Mouse (Mus musculus) mesoderm, embryonic 11.5 days (tissue): ENCODE measurements at regions not wholly inside any gene's neighbourhood (a gene's known extent, or its start where the extent isn't known, plus 50 kb on each side); places are given as distances from the start of the nearest gene placed in this dataset.
"Not testable (repeated sequence)": the region's sequence is repeated elsewhere in the genome, so short reads cannot be mapped to it uniquely, and the experiment has no call there.

ENCODE experiments used
- DNase-seq: peaks from one replicate; pipeline ENCODE4 v3.0.0-alpha.2; 2012; ENCODE audit warnings: low read depth, low spot score

- peak; percentile 58 for DNase-seq
These were observed 59.0 kb upstream of the Kbtbd8 start for GRCm38 (mm10) chr6:95058017-95058416.

GRCm38 (mm10) chr6:95056222-95056621 lies 60.8 kb upstream of the Kbtbd8 start:
- DNase-seq: no peak

- no peak for DNase-seq
These were observed 63.2 kb upstream of the Kbtbd8 start for GRCm38 (mm10) chr6:95053717-95054382.

GRCm38 (mm10) chr6:95041351-95041750 lies 75.7 kb upstream of the Kbtbd8 start:
- not testable (repeated sequence) for DNase-seq

- peak; percentile 80 for DNase-seq
These were observed 92.8 kb upstream of the Kbtbd8 start for GRCm38 (mm10) chr6:95024239-95024638.

GRCm38 (mm10) chr6:95021724-95022123 lies 95.3 kb upstream of the Kbtbd8 start:
- DNase-seq: peak; percentile 53

- peak; percentile 60 for DNase-seq
These were observed 99.1 kb upstream of the Kbtbd8 start for GRCm38 (mm10) chr6:95017911-95018310.

GRCm38 (mm10) chr6:95017484-95017883 lies 99.6 kb upstream of the Kbtbd8 start:
- DNase-seq: peak; percentile 74

- peak; percentile 56 for DNase-seq
These were observed 103.9 kb upstream of the Kbtbd8 start for GRCm38 (mm10) chr6:95013096-95013495.

- no peak for DNase-seq
These were observed 110.6 kb upstream of the Kbtbd8 start for GRCm38 (mm10) chr6:95006485-95006884.

GRCm38 (mm10) chr6:95003716-95004115 lies 113.3 kb upstream of the Kbtbd8 start:
- DNase-seq: no peak

GRCm38 (mm10) chr6:94999562-94999961 lies 117.5 kb upstream of the Kbtbd8 start:
- DNase-seq: no peak

- DNase-seq: no peak
These were observed 118.0 kb upstream of the Kbtbd8 start for GRCm38 (mm10) chr6:94999002-94999401.

GRCm38 (mm10) chr6:94998371-94998770 lies 118.7 kb upstream of the Kbtbd8 start:
- DNase-seq: no peak

GRCm38 (mm10) chr6:94994376-94994775 lies 122.7 kb upstream of the Kbtbd8 start:
- DNase-seq: no peak

GRCm38 (mm10) chr6:94987427-94987826 lies 129.6 kb upstream of the Kbtbd8 start:
- no peak for DNase-seq

- DNase-seq: peak; percentile 81
These were observed 130.7 kb upstream of the Kbtbd8 start for GRCm38 (mm10) chr6:94986346-94986745.

- DNase-seq: no peak
These were observed 132.6 kb upstream of the Kbtbd8 start for GRCm38 (mm10) chr6:94984411-94984895.

- DNase-seq: no peak
These were observed 148.4 kb upstream of the Kbtbd8 start for GRCm38 (mm10) chr6:94968683-94969082.

- peak; percentile 66 for DNase-seq
These were observed 150.1 kb upstream of the Kbtbd8 start for GRCm38 (mm10) chr6:94966962-94967361.

GRCm38 (mm10) chr6:94963204-94963603 lies 153.8 kb upstream of the Kbtbd8 start:
- DNase-seq: no peak

- DNase-seq: no peak
These were observed 154.5 kb upstream of the Kbtbd8 start for GRCm38 (mm10) chr6:94962411-94963087.

GRCm38 (mm10) chr6:94961821-94962220 lies 155.2 kb upstream of the Kbtbd8 start:
- no peak for DNase-seq
